Mouse (Mus musculus): ENCODE measurements around the gene Pxylp1.
"Not testable (repeated sequence)": the region's sequence is repeated elsewhere in the genome, so short reads cannot be mapped to it uniquely, and the experiment has no call there.

The Pxylp1 gene

DNA sequence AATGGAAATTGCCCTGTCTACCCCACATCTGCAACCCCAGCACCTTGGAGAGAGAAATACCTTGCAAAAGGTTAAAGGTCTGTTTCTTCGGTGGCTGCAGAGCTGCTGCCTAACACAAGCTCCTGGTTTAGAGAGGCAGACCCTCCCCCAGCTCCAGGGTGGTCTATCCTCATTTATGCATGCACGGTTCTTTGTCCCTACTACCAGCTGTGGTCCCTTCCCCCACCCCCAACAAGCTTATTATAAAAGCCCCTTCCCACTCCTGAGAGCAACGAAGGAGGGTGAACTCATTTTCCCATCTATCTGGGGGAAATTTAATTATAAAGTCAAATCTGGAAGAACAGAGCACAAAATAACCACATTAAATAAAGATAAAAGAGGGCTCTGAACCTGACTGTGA, at the start of gene Pxylp1:
Pxylp1 (minus strand) TSS at position 124 of the 400 bp plus-strand sequence.
- no peak for DNase-seq

DNA sequence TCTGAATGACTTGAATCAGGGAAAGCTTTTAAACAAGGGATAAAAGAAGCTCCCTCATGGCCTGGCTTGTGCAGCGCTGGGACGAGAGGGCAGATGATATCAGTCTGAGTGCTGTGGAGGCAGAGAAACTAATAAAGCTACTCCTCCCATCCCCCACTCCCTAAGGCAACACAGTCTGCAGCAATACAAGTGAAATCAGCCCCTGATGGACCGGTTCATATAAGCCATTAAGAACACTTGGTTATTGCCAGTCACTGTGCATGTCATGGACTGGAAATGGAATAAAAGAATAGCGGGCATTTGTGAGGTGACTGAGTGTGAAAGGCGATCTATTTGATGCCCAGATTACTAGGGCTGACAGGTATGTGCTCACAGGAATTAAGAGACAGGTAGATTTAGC, 46.4 kb upstream of the Pxylp1 start:
- no peak for DNase-seq

GRCm38 (mm10) chr9:96936427-96936826, 44.0 kb upstream of the Pxylp1 start:
- DNase-seq: not testable (repeated sequence)

DNA sequence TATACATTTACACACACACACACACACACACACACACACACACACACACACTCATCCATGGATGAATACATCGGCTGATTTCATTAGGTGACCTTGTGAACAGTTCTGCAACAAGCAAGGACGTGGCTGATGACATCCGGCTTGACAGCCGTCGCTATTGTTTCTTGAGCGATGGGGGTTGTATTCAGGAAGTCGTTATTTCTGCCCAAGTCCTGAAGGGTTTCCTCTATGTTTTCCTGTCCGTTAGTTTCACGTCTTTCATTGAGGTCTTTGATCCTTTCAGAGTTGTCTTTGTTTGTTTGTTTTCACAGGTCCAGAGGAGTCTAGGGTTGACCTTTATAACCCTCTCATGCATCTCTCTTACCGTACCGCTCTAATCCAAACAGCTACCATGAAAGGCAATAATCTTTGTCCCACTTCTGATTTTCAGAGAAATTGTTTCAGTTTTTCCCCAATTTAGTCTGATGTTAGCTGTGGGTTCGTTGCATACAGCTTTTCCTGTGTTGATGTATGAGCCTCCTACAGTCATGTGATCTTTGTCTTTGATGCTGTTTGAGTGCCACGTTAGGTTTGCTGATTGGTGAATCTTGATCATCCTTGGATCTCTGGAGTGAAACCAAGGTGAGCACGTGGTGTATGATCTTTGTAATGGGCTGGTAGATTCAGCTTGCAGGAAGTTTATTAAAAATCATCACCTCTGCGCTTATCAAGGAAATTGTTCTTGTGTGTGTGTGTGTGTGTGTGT, 43.3 kb upstream of the Pxylp1 start:
- DNase-seq: no peak

- DNase-seq: no peak
These were observed 42.3 kb upstream of the Pxylp1 start for GRCm38 (mm10) chr9:96934816-96935215.

DNA sequence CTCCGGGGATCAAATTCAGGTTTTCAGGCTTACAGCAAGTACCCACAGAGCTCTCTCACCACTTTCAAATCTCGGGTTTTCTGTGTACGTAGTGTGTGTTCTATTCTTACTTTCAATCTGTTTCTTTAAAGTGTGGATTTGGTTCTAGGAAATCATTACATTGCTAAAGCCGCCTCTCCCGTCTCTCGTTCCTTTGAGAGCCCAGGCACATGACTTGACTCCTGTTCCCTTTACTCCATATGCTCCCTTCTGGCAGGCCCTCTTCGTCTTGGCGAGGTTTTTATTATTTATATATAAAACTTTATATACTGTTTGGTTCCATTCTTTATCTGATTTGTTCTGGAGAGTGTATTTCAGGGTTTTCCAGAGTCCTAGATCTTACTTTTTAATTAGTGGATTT, 40.3 kb upstream of the Pxylp1 start:
- DNase-seq: no peak

DNA sequence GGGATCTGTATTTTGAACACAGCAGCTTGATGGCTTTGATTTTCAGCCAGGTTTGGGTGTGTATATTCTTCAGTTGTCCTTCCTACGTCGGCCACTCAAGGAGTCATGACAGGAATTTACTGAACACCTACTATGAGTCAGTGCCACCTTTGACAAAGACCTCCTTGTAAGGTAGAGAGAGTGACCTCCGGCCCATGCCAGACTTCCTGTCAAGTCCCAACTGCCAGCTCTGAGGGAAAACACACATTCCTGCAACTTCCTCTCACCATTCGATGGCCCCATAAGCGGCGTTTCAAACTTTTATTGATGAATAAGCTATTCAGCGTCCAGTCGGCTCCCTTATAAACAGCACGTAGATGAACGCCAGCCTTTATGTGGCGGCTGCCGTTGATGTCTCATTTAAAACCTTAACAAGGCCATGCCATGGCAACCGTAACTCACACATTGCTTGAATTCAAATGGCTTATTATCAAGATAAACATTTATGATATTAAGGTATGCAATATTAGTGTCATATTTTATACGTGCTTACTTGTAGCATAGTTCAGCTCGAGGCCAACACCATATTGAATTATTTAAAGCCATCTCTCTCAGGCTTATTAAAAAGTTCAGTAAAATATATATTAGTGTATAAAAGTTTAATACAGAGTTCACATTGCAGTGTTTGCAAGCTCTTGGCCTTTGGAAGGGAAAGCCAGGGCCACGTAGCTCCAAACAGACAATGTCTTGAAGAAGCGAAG, 31.3 kb upstream of the Pxylp1 start:
- no peak for DNase-seq

GRCm38 (mm10) chr9:96923119-96923518, 30.6 kb upstream of the Pxylp1 start:
- no peak for DNase-seq

DNA sequence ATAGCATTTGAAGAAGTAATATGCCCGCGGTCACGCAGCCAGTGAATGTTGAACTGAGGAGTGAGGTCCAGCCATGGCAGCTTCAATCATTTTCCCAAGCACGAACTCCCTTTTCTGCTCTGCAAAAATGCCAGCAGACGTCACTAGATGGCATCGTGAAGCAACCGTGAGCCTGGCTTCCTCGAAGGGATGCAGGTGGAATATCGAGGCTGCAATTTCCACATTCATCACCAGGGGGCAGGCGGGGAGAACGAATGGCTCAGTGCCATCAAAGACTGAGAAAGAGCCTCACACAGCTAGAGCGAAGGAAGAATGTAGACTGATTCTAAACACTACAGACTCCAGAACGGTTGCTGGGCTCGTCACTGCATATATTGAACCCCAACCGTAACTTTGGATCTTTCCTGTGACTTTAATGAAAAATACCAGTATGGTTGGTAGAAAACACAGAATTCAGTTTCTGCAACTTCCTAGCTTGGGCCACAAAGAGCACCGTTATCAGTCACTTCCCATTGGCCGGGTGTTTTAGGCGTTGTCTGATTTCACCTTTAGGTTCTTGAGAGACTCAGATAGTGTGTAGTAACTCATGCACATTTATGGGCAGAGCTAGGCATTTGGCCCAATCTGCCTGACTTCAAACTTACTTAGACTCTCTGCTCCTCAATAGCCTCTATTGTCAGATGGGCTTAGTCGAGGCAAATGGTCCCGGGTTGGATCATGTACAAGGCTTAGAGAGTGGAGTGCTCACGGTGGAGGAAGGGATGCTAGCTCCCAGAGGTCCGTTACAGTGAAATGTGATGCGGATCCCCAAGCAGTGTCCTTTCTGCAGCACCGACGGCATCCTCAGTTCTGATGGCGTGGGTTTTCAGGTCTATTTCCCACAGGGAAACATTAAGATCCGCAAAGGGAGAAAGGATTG, 24.4 kb upstream of the Pxylp1 start:
- DNase-seq: peak; percentile 94

DNA sequence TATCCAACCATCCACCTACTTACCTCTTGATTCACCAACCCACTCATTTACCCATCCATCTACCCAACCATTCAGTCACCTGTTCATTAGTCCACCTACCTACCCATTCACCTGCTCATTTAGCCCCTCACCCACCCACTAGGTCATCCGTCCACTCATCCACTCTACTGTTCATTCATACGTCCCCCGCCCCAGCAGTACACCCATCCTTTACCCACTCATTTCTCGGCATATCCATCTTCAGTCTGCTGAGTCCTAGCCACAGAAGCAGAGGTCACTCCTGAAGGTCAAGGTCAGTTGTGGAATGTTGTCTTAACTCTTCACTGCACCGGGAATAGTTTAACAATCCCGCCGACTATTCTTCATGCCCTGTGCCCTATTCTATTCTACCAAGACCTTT, 23.6 kb upstream of the Pxylp1 start:
- no peak for DNase-seq

DNA sequence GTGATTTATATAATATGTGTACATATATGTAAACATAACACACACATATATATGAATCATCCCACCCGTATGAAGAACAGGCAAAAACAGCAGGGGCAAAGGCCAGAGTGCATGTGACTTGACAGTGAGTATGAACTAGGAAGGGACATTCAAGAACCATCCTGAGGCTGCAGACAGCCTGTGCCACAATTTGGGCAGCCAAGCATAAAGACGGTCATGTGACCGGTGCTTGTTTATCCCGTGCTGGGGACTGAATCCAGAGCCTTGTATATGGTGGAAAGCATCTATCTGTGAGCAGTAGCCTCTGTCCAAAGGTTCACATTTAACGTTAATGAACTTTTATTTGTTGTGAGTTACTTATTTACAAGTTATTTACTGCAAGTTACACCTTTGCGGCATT, 22.4 kb upstream of the Pxylp1 start:
- DNase-seq: no peak

- DNase-seq: no peak
These were observed 21.5 kb upstream of the Pxylp1 start for GRCm38 (mm10) chr9:96914005-96914404.

- DNase-seq: no peak
These were observed 17.0 kb upstream of the Pxylp1 start for GRCm38 (mm10) chr9:96909503-96909902.

DNA sequence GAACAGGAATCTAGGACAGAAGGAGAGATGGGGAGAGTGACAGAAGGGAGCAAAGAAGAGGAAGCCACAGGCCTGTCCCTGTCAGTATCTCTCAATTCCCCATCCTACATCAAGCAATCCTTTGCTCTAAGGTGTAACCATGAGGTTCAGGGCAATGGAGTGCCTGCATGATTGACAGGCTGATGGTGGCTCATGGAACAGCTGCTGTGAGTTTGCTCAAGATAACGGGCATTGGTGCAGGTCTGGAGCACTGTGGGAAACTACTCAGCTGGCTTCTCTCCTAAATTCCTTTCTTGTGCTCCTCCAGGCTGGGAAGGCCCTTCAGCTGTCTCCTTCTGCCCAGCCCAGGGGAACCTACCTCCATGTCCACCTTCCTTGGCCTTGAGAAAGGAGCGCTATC, 16.3 kb upstream of the Pxylp1 start:
- DNase-seq: no peak

DNA sequence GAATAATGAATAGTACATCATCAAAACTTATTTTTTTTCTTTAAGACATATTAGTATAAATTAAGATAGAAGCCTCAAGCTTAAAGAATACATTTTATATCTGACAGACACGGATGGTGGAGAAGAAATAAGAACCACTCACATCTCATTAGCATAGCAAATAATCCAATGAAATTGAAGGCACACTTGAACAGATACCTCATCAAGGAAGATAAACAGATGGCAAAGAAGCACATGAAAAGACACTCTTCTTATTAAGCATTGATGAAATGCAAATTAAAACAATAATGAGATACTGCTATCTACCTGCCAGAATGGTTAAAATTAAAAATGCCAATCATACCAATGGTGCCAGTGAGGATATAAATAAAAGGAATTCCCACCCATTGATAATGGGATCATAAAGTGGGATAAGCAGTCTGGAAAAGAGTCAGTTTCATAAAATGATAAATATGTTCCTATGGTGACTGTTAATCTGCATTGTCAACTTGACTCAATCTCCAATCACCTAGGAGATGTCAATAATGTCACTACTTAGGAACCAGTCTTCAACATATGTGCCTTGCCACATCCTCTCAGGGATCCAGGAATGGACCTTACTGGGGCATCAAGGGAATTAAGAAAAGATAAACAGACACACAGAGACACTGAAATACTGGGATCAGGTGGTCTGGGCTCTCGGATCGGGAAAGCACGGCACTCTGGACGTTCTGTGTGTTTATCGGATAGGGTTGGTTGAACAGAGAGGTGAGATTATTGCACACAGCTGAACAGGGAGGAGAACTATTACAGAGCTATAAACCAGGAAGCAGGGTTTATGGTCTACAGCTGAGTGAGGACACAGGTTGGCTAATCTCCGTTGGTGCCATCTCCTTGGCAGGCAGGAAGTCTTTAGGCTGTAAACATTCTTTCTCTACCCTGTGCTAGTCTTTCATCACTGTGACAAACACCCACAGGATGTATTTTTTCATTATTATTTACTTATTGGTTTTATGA, 12.2 kb upstream of the Pxylp1 start:
- DNase-seq: no peak

- no peak for DNase-seq
These were observed 7.2 kb upstream of the Pxylp1 start for GRCm38 (mm10) chr9:96899717-96900116.

GRCm38 (mm10) chr9:96899004-96899403, 6.5 kb upstream of the Pxylp1 start:
- DNase-seq: no peak

GRCm38 (mm10) chr9:96896690-96897089, 4.2 kb upstream of the Pxylp1 start:
- DNase-seq: no peak

- no peak for DNase-seq
These were observed 1.1 kb upstream of the Pxylp1 start for GRCm38 (mm10) chr9:96893582-96893981.

- DNase-seq: no peak
These were observed 833 bp downstream of the Pxylp1 start for GRCm38 (mm10) chr9:96891341-96892330.

DNA sequence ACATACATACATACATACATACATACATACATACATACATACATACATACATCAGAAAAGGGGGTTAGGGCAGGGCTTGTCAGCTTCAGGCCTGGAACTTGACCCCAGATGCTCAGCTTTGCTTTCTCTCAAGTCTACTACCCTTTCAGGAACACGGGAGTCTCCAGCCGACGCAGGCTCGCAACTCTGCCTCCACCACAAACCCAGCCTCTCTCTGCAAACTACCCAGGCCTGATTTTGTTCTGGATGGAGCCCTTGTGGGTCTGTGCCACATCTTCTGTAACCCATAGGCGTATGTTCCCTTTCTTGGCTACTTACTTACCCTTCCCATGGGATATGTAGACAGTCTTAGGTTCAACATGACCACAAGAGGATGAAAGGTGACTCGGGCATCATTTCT, 1.7 kb downstream of the Pxylp1 start:
- DNase-seq: no peak
